Mouse (Mus musculus) cortical plate, adult 2 months (tissue): ENCODE results near the gene Pcid2.

Experiments used
- CTCF ChIP-seq: fragments of 200-500 bp; IDR thresholded peaks from 2 replicates; pipeline ENCODE4 v1.5.1; 2011; ENCODE audit warnings: mild to moderate bottlenecking, control low read depth, low read length; ENCODE audit not compliant: insufficient read depth; ENCODE audit errors: extremely low read depth
- POLR2A ChIP-seq: fragments of 200-500 bp; IDR thresholded peaks from 2 replicates; pipeline ENCODE4 v1.6.1; 2011; ENCODE audit warnings: mild to moderate bottlenecking, low read length, control low read depth; ENCODE audit not compliant: insufficient read depth; ENCODE audit errors: extremely low read depth

GRCm38 (mm10) chr8:13149287-13149686 lies 44.0 kb upstream of the Pcid2 start:
- TF ChIP-seq CTCF (no peak), POLR2A (no peak)
